Mouse (Mus musculus) CH12.LX (cell line): ENCODE results near the gene Trio. TPM values are rescaled to one million over a fixed set of nuclear protein-coding genes. Genes with fewer than 3 reads are reported as not detected.

Experiments
- DNase-seq: peaks from one replicate; pipeline ENCODE4 v3.0.0-alpha.2; 2013; ENCODE audit errors: extremely low read depth
- H3K27ac ChIP-seq: 2 replicates; pipeline ENCODE4 v1.5.1; 2012; ENCODE audit warnings: low read depth, mild to moderate bottlenecking, control low read depth, moderate library complexity; ENCODE audit not compliant: insufficient read depth
- H3K27me3 ChIP-seq: replicated peaks from 2 replicates; pipeline ENCODE3; 2012; ENCODE audit warnings: inconsistent platforms
- H3K36me3 ChIP-seq, 2 experiments: replicated peaks in 1 of 2; 2 replicates each; pipeline versions ENCODE3 to v1.6.1; 2012; ENCODE audit warnings: inconsistent platforms in 1 of 2, low read length in 1 of 2, mild to moderate bottlenecking in 1 of 2, mixed read lengths in 1 of 2, moderate library complexity in 1 of 2; ENCODE audit not compliant: control insufficient read depth in 1 of 2, insufficient read depth in 1 of 2
- H3K4me1 ChIP-seq, 2 experiments: 2 replicates each; pipeline ENCODE4 v1.6.1; 2012; ENCODE audit warnings: inconsistent platforms in 1 of 2, moderate library complexity in 1 of 2; ENCODE audit not compliant: insufficient read depth in 2 of 2, control insufficient read depth in 1 of 2
- H3K4me2 ChIP-seq: 2 replicates; pipeline ENCODE4 v1.6.1; 2012; ENCODE audit warnings: low read depth, mild to moderate bottlenecking, control low read depth; ENCODE audit not compliant: poor library complexity, insufficient read depth, severe bottlenecking
- H3K4me3 ChIP-seq, 3 experiments: fragments of 150-350 bp in 1 of 3; sonication (generic) in 1 of 3; replicated peaks in 1 of 3; 2 replicates each; pipeline versions ENCODE3 to v1.5.1; 2011 to 2012; ENCODE audit warnings: low read depth in 2 of 3, low read length in 2 of 3, mild to moderate bottlenecking in 2 of 3, moderate library complexity in 2 of 3, control low read depth in 1 of 3, improper control_type of control experiment in 1 of 3, inconsistent platforms in 1 of 3, mixed read lengths in 1 of 3; ENCODE audit not compliant: poor library complexity in 1 of 3
- H3K79me2 ChIP-seq: replicated peaks from 2 replicates; pipeline ENCODE4 v1.6.1; 2012; ENCODE audit warnings: mild to moderate bottlenecking, moderate library complexity; ENCODE audit not compliant: control insufficient read depth, poor library complexity, insufficient read depth, severe bottlenecking; ENCODE audit errors: extremely low read depth
- H3K9ac ChIP-seq: 2 replicates; pipeline ENCODE4 v1.6.1; 2012; ENCODE audit warnings: low read depth, mild to moderate bottlenecking, control low read depth, moderate library complexity; ENCODE audit not compliant: insufficient read depth
- H3K9me3 ChIP-seq: replicated peaks from 2 replicates; pipeline ENCODE3; 2012; ENCODE audit warnings: low read length, inconsistent platforms, mixed read lengths
- BHLHE40 ChIP-seq: IDR thresholded peaks from 2 replicates; pipeline ENCODE4 v1.6.1; 2011; ENCODE audit warnings: mild to moderate bottlenecking, low read depth, low read length, improper control_type of control experiment
- CHD1 ChIP-seq: IDR thresholded peaks from 2 replicates; pipeline ENCODE4 v1.6.1; 2012; ENCODE audit warnings: low read depth, low read length, improper control_type of control experiment, inconsistent platforms
- E2F4 ChIP-seq: IDR thresholded peaks from 2 replicates; pipeline ENCODE4 v1.6.1; 2011; ENCODE audit warnings: low read depth, low read length, improper control_type of control experiment; ENCODE audit not compliant: insufficient replicate concordance
- EP300 ChIP-seq: IDR thresholded peaks from 2 replicates; pipeline ENCODE4 v1.6.1; 2011; ENCODE audit warnings: low read length, improper control_type of control experiment
- ETS1 ChIP-seq: conservative IDR thresholded peaks from 2 replicates; pipeline ENCODE4 v1.6.1; 2012; ENCODE audit warnings: low read depth, mild to moderate bottlenecking, inconsistent platforms, low read length, improper control_type of control experiment, moderate library complexity
- HCFC1 ChIP-seq: IDR thresholded peaks from 2 replicates; pipeline ENCODE4 v1.6.1; 2012; ENCODE audit warnings: low read depth, mild to moderate bottlenecking, inconsistent platforms, low read length, improper control_type of control experiment
- IRF4 ChIP-seq: IDR thresholded peaks from 2 replicates; pipeline ENCODE4 v1.6.1; 2014; ENCODE audit warnings: low read depth, mild to moderate bottlenecking, inconsistent platforms, low read length, improper control_type of control experiment
- JUN ChIP-seq: IDR thresholded peaks from 2 replicates; pipeline ENCODE4 v1.6.1; 2011; ENCODE audit warnings: low read depth, mild to moderate bottlenecking, low read length, improper control_type of control experiment, moderate library complexity; ENCODE audit not compliant: insufficient read depth
- KAT2A ChIP-seq: IDR thresholded peaks from 2 replicates; pipeline ENCODE4 v1.6.1; 2012; ENCODE audit warnings: low read length, improper control_type of control experiment, inconsistent platforms; ENCODE audit not compliant: insufficient replicate concordance
- MEF2A ChIP-seq: IDR thresholded peaks from 2 replicates; pipeline ENCODE4 v1.6.1; 2014; ENCODE audit warnings: low read depth, mild to moderate bottlenecking, inconsistent platforms, low read length, improper control_type of control experiment, borderline replicate concordance
- MYC ChIP-seq: IDR thresholded peaks from 2 replicates; pipeline ENCODE4 v1.6.1; 2011; ENCODE audit warnings: low read depth, mild to moderate bottlenecking, improper control_type of control experiment, low read length
- NRF1 ChIP-seq: IDR thresholded peaks from 2 replicates; pipeline ENCODE4 v1.6.1; 2014; ENCODE audit warnings: low read depth, mild to moderate bottlenecking, inconsistent platforms, low read length, improper control_type of control experiment, moderate library complexity
- POLR2A ChIP-seq: IDR thresholded peaks from 2 replicates; pipeline ENCODE4 v1.6.1; 2011; ENCODE audit warnings: low read depth, mild to moderate bottlenecking, improper control_type of control experiment, low read length
- POLR2AphosphoS2 ChIP-seq: IDR thresholded peaks from 2 replicates; pipeline ENCODE4 v1.6.1; 2011; ENCODE audit warnings: low read depth, low read length, improper control_type of control experiment
- RAD21 ChIP-seq: IDR thresholded peaks from 2 replicates; pipeline ENCODE4 v1.6.1; 2011; ENCODE audit warnings: low read depth, mild to moderate bottlenecking, low read length, improper control_type of control experiment, moderate library complexity
- SIN3A ChIP-seq: IDR thresholded peaks from 2 replicates; pipeline ENCODE4 v1.6.1; 2012; ENCODE audit warnings: low read length, improper control_type of control experiment, inconsistent platforms
- SMC3 ChIP-seq: IDR thresholded peaks from 2 replicates; pipeline ENCODE4 v1.6.1; 2011; ENCODE audit warnings: low read depth, low read length, improper control_type of control experiment
- TBP ChIP-seq: conservative IDR thresholded peaks from 2 replicates; pipeline ENCODE4 v1.6.1; 2011; ENCODE audit warnings: low read depth, low read length, improper control_type of control experiment
- TCF12 ChIP-seq: IDR thresholded peaks from 2 replicates; pipeline ENCODE4 v1.6.1; 2014; ENCODE audit warnings: low read depth, mild to moderate bottlenecking, inconsistent platforms, low read length, improper control_type of control experiment
- UBTF ChIP-seq: IDR thresholded peaks from 2 replicates; pipeline ENCODE4 v1.6.1; 2012; ENCODE audit warnings: low read depth, mild to moderate bottlenecking, inconsistent platforms, low read length, improper control_type of control experiment, moderate library complexity
- USF2 ChIP-seq: conservative IDR thresholded peaks from 2 replicates; pipeline ENCODE4 v1.6.1; 2011; ENCODE audit warnings: low read depth, low read length, improper control_type of control experiment
- ZNF384 ChIP-seq: IDR thresholded peaks from 2 replicates; pipeline ENCODE4 v1.6.1; 2012; ENCODE audit warnings: low read depth, low read length, improper control_type of control experiment, inconsistent platforms
- dilution Hi-C: fragments of 300-500 bp; cut with MboI; formaldehyde crosslinking; loops from 2 replicates; pipeline ENCODE4 v1.14.3; 2020; ENCODE audit warnings: low sequenced_read_pairs; ENCODE audit not compliant: extremely low pct_unique_long_range_greater_than_20kb, extremely low pct_ligation_motif_present
- in situ Hi-C: fragments of 300-500 bp; cut with MboI; formaldehyde crosslinking; loops from 3 replicates; pipeline ENCODE4 v1.14.3; 2019; ENCODE audit warnings: low sequenced_read_pairs, low pct_ligation_motif_present, low pct_unique_long_range_greater_than_20kb, mixed read lengths
- polyA plus RNA-seq: library from polyadenylated mRNA; unstranded; fragments of >175 nt; gene quantifications from 2 replicates; pipeline ENCODE4 v1.2.1, GENCODE M21; 2012; ENCODE audit warnings: low read depth; ENCODE audit not compliant: insufficient read length
- total RNA-seq, 2 experiments: library from RNA; depleted of rRNA; stranded (reverse); fragments of 300-350 nt in 1 of 2; fragments of >200 nt in 1 of 2; gene quantifications; 2 replicates each; pipeline ENCODE4 v1.2.3; 2012 to 2014

The Trio gene
- total and polyA plus RNA-seq, 3 experiments = 3.9 to 17.5 (median 4.3) TPM

GRCm38 (mm10) chr15:27697632-27698031 is 328.0 kb downstream of the Trio start:
- Histone ChIP-seq H3K9me3 (no peaks in the 10 kb centered on the region), H3K27ac (no peak overlapping the region), H3K9ac (no peak overlapping the region), H3K4me1 (peaks cover 4 to 9% of the 10 kb centered on the region in 2 experiments; a peak in 3 of 4 replicates), H3K4me2 (no peak overlapping the region), H3K79me2 (no peaks in the 10 kb centered on the region), H3K4me3 (no peak overlapping the region), H3K36me3 (no peaks in the 10 kb centered on the region), H3K27me3 (no peaks in the 10 kb centered on the region)
- in situ Hi-C loops = no loop called here
- TF ChIP-seq POLR2A = no peak
- no peak for TF ChIP-seq CHD1
- TF ChIP-seq ETS1 = no peak
- TF ChIP-seq TCF12 = no peak
- TF ChIP-seq POLR2AphosphoS2 = no peak
- no peak for TF ChIP-seq NRF1
- TF ChIP-seq SIN3A = no peak
- TF ChIP-seq MEF2A = no peak
- TF ChIP-seq KAT2A = no peak
- no peak for DNase-seq
- dilution Hi-C loops = no loop called here

- no peak for DNase-seq
- no peak overlapping the region for H3K4me2 ChIP-seq
- no peaks in the 10 kb centered on the region for H3K9me3 ChIP-seq
- in situ Hi-C loops = no loop called here
- no peaks in the 10 kb centered on the region for H3K36me3 ChIP-seq
- H3K4me1 ChIP-seq = no peaks in the 10 kb centered on the region
- no peak overlapping the region for H3K27ac ChIP-seq
- H3K79me2 ChIP-seq = no peaks in the 10 kb centered on the region
- no peak overlapping the region for H3K4me3 ChIP-seq
- no peak overlapping the region for H3K9ac ChIP-seq
- dilution Hi-C loops = no loop called here
- no peak for TF ChIP-seq TBP
- TF ChIP-seq EP300 = no peak
- TF ChIP-seq MEF2A = no peak
- no peak for TF ChIP-seq USF2
- TF ChIP-seq UBTF = no peak
- TF ChIP-seq ZNF384 = no peak
- TF ChIP-seq SMC3 = no peak
- TF ChIP-seq RAD21 = no peak
- TF ChIP-seq IRF4 = no peak
- TF ChIP-seq E2F4 = no peak
- no peak for TF ChIP-seq JUN
- TF ChIP-seq MYC = no peak
- no peak for TF ChIP-seq ETS1
- no peak for TF ChIP-seq POLR2AphosphoS2
- TF ChIP-seq HCFC1 = no peak
- TF ChIP-seq BHLHE40 = no peak
- TF ChIP-seq, all 38 proteins: peak for 0
- no peaks in the 10 kb centered on the region for H3K27me3 ChIP-seq
These were observed 332.4 kb downstream of the Trio start for GRCm38 (mm10) chr15:27693235-27693634.
